Mouse (Mus musculus) brown adipose tissue, adult 24 weeks (tissue): ENCODE measurements at regions not wholly inside any gene's neighbourhood (a gene's known extent, or its start where the extent isn't known, plus 50 kb on each side); places are given as distances from the start of the nearest gene placed in this dataset.
A peak's percentile ranks its signal among the peaks of the same experiment; 100 is the strongest.

ENCODE experiments used
- H3K27ac ChIP-seq: fragments of 200-500 bp; replicated peaks from 2 replicates; pipeline ENCODE4 v1.5.1; 2012; ENCODE audit warnings: low read depth, mild to moderate bottlenecking, low read length
- H3K4me1 ChIP-seq: fragments of 200-500 bp; 2 replicates; pipeline ENCODE4 v1.6.1; 2012; ENCODE audit warnings: low read length, mixed read lengths; ENCODE audit not compliant: control insufficient read depth, insufficient read depth, insufficient read length
- H3K4me3 ChIP-seq: fragments of 200-500 bp; 2 replicates; pipeline ENCODE4 v1.5.1; 2012; ENCODE audit warnings: low read depth, mild to moderate bottlenecking, low read length, moderate library complexity; ENCODE audit not compliant: insufficient read depth

GRCm38 (mm10) chr11:45643629-45644325, 208.1 kb upstream of the Clint1 start:
- Histone ChIP-seq H3K4me1 (no peaks in the 10 kb centered on the region), H3K4me3 (no peak overlapping the region), H3K27ac (no peak overlapping the region)

GRCm38 (mm10) chr11:45645815-45646214, 206.0 kb upstream of the Clint1 start:
- Histone ChIP-seq H3K4me1 (no peaks in the 10 kb centered on the region), H3K4me3 (no peak overlapping the region), H3K27ac (no peak overlapping the region)

GRCm38 (mm10) chr11:45647888-45648287, 204.0 kb upstream of the Clint1 start:
- Histone ChIP-seq H3K4me3 (no peak overlapping the region), H3K27ac (no peak overlapping the region), H3K4me1 (no peaks in the 10 kb centered on the region)

GRCm38 (mm10) chr11:45656260-45656659, 195.6 kb upstream of the Clint1 start:
- Histone ChIP-seq H3K27ac (no peak overlapping the region), H3K4me1 (no peaks in the 10 kb centered on the region), H3K4me3 (no peak overlapping the region)

- H3K4me1 ChIP-seq = peaks cover 3% of the 10 kb centered on the region; the same call in 1 of the 2 replicates
- H3K27ac ChIP-seq = peak overlapping the region; percentile 27; the same call in 1 of the 2 replicates
- no peak overlapping the region for H3K4me3 ChIP-seq
Measured at GRCm38 (mm10) chr11:45670156-45670830, 181.6 kb upstream of the Clint1 start.

GRCm38 (mm10) chr11:45678666-45679292, 173.1 kb upstream of the Clint1 start:
- H3K4me1 ChIP-seq = no peaks in the 10 kb centered on the region
- H3K27ac ChIP-seq = no peak overlapping the region
- no peak overlapping the region for H3K4me3 ChIP-seq

- Histone ChIP-seq H3K27ac (no peak overlapping the region), H3K4me3 (no peak overlapping the region), H3K4me1 (peaks cover 2% of the 10 kb centered on the region; the same call in 1 of the 2 replicates)
Measured at GRCm38 (mm10) chr11:45679293-45679673, 172.6 kb upstream of the Clint1 start.

GRCm38 (mm10) chr11:45685571-45685970, 166.3 kb upstream of the Clint1 start:
- 0 out of 2 replicates have a peak overlapping the region, but pooled peaks have one; percentile 2 for H3K27ac ChIP-seq
- no peak overlapping the region for H3K4me3 ChIP-seq
- H3K4me1 ChIP-seq = peaks cover 3% of the 10 kb centered on the region; the same call in 1 of the 2 replicates

GRCm38 (mm10) chr11:45693206-45693605, 158.6 kb upstream of the Clint1 start:
- Histone ChIP-seq H3K4me3 (no peak overlapping the region), H3K4me1 (no peaks in the 10 kb centered on the region), H3K27ac (no peak overlapping the region)

- H3K27ac ChIP-seq = no peak overlapping the region
- no peaks in the 10 kb centered on the region for H3K4me1 ChIP-seq
Measured at GRCm38 (mm10) chr11:45701506-45701905, 150.3 kb upstream of the Clint1 start.

GRCm38 (mm10) chr11:45702916-45703315, 148.9 kb upstream of the Clint1 start:
- Histone ChIP-seq H3K4me3 (no peak overlapping the region), H3K4me1 (no peaks in the 10 kb centered on the region), H3K27ac (no peak overlapping the region)

More at GRCm38 (mm10) chr11:45701506-45701905, 150.3 kb upstream of the Clint1 start:
- no peak overlapping the region for H3K4me3 ChIP-seq

GRCm38 (mm10) chr11:45704411-45704810, 147.4 kb upstream of the Clint1 start:
- H3K4me1 ChIP-seq = no peaks in the 10 kb centered on the region
- H3K27ac ChIP-seq = no peak overlapping the region
- H3K4me3 ChIP-seq = no peak overlapping the region

- H3K27ac ChIP-seq = no peak overlapping the region
- no peaks in the 10 kb centered on the region for H3K4me1 ChIP-seq
- H3K4me3 ChIP-seq = no peak overlapping the region
Measured at GRCm38 (mm10) chr11:45718630-45719029, 133.2 kb upstream of the Clint1 start.

GRCm38 (mm10) chr11:45719821-45720220, 132.0 kb upstream of the Clint1 start:
- H3K4me1 ChIP-seq = no peaks in the 10 kb centered on the region
- H3K27ac ChIP-seq = no peak overlapping the region
- H3K4me3 ChIP-seq = no peak overlapping the region

GRCm38 (mm10) chr11:45736561-45736960, 115.3 kb upstream of the Clint1 start:
- Histone ChIP-seq H3K27ac (no peak overlapping the region), H3K4me3 (no peak overlapping the region), H3K4me1 (no peaks in the 10 kb centered on the region)
